ENCODE assay signal across 9 mouse cellular contexts in the genomic region with DNA sequence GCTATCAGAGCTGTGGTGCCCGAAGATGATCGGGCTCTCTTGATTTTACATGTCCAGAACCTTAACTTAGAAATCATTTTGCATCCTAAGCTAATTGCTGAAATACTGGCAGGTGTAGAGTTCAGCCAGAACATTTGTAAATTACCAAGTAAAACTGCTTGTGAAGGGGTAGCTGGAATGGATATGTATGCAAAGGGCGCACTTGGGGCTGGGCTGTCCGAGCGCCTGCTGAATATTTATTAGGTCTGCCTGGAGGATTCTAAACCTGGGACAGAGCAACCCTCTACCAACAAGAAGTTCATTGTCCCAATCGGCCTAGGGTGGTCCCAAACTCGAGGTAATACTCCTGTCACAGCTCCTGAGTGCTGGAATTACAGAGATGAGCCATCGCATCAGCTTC. TPM values are rescaled to one million over a fixed set of nuclear protein-coding genes. Genes with fewer than 3 reads are reported as not detected.
A peak's percentile ranks its signal among the peaks of the same experiment; 100 is the strongest.
DNase-seq lines count a peak whose midpoint lies in the region; ATAC-seq and TF ChIP-seq lines count a peak whose summit lies in the region.
"Had no signal": no experiment of that assay in that cellular context is flagged by ENCODE, and none has a peak within 500 bp of the region (broad histone marks: within the 10 kb centered on the region; RNA-seq: fewer than 3 reads in every experiment).

No protein-coding gene starts in this region.

- intact Hi-C loops in heart, adult 2 months (cut with DNase I) = loop anchor here (5.0 to 10.0 kb wide), 2 partner anchors 87 to 220 kb away; no protein-coding TSS in a partner anchor

- H3K9me3 ChIP-seq in heart, postnatal 0 days (replicated peaks; ENCODE audit: control insufficient read depth, low read length) = no peaks in the 10 kb centered on the region
- no peaks in the 10 kb centered on the region for H3K9me3 ChIP-seq in embryonic facial prominence, embryonic 12.5 days
- H3K9me3 ChIP-seq in hindbrain, embryonic 15.5 days = no peaks in the 10 kb centered on the region
- no peaks in the 10 kb centered on the region for H3K9me3 ChIP-seq in midbrain, embryonic 12.5 days

- H3K4me2 ChIP-seq in heart, postnatal 0 days (ENCODE audit: low read depth, low read length) = peak overlapping the region; percentile 94; the same call in 1 of the 2 replicates
- peak overlapping the region; percentile 100 for H3K4me2 ChIP-seq in embryonic facial prominence, embryonic 12.5 days (replicated peaks)
- peak overlapping the region; percentile 92 for H3K4me2 ChIP-seq in hindbrain, embryonic 15.5 days
- peak overlapping the region; percentile 100 for H3K4me2 ChIP-seq in midbrain, embryonic 12.5 days (replicated peaks)

- H3K4me1 ChIP-seq in heart, postnatal 0 days (ENCODE audit: control insufficient read depth, insufficient read depth) = peaks cover 6% of the 10 kb centered on the region
- peaks cover 2% of the 10 kb centered on the region for H3K4me1 ChIP-seq in heart, adult 2 months (ENCODE audit: control insufficient read depth, insufficient read depth, low read length)
- 0 out of 2 replicates have a peak, but pooled peaks cover 3% of the 10 kb centered on the region for H3K4me1 ChIP-seq in embryonic facial prominence, embryonic 12.5 days
- peaks cover 27% of the 10 kb centered on the region for H3K4me1 ChIP-seq in hindbrain, embryonic 15.5 days (replicated peaks)
- H3K4me1 ChIP-seq in midbrain, embryonic 12.5 days = peaks cover 18% of the 10 kb centered on the region

- H3K27me3 ChIP-seq in heart, postnatal 0 days (ENCODE audit: control insufficient read depth, insufficient read depth, low read length) = no peaks in the 10 kb centered on the region
- H3K27me3 ChIP-seq in heart, adult 2 months (ENCODE audit: control insufficient read depth, insufficient read depth, low read length) = no peaks in the 10 kb centered on the region
- H3K27me3 ChIP-seq in embryonic facial prominence, embryonic 12.5 days = 0 out of 2 replicates have a peak, but pooled peaks cover 6% of the 10 kb centered on the region
- H3K27me3 ChIP-seq in hindbrain, embryonic 15.5 days = no peaks in the 10 kb centered on the region
- peaks cover 26% of the 10 kb centered on the region for H3K27me3 ChIP-seq in midbrain, embryonic 12.5 days

- no peak for ATAC-seq in heart, postnatal 0 days (ENCODE audit: insufficient read depth, low read depth)
- no peak for ATAC-seq in embryonic facial prominence, embryonic 12.5 days (ENCODE audit: insufficient number of reproducible peaks, insufficient read depth, low FRiP score, low TSS enrichment)
- no peak for ATAC-seq in hindbrain, embryonic 15.5 days (ENCODE audit: low FRiP score, low read depth)
- ATAC-seq in midbrain, embryonic 12.5 days (ENCODE audit: low FRiP score, low read depth) = no peak
- ATAC-seq in megakaryocyte, adult 5-6 weeks (ENCODE audit: poor library complexity, severe bottlenecking) = no peak

- H3K36me3 ChIP-seq in heart, postnatal 0 days (replicated peaks; ENCODE audit: control insufficient read depth, insufficient read depth, low read length) = peaks cover 2% of the 10 kb centered on the region; the same call in 1 of the 2 replicates
- no peaks in the 10 kb centered on the region for H3K36me3 ChIP-seq in heart, adult 2 months (ENCODE audit: control insufficient read depth, insufficient read depth, low read length)
- H3K36me3 ChIP-seq in embryonic facial prominence, embryonic 12.5 days = no peaks in the 10 kb centered on the region
- H3K36me3 ChIP-seq in hindbrain, embryonic 15.5 days = no peaks in the 10 kb centered on the region
- no peaks in the 10 kb centered on the region for H3K36me3 ChIP-seq in midbrain, embryonic 12.5 days

- no peak for TF ChIP-seq EP300 in heart, postnatal 0 days (IDR thresholded peaks at IDR 0.05; ENCODE audit: low read depth)
- no peak for TF ChIP-seq EP300 in heart, adult 2 months (IDR thresholded peaks at IDR 0.05; ENCODE audit: insufficient read depth, low read depth, low read length)

- TF ChIP-seq CTCF in heart, postnatal 0 days (IDR thresholded peaks at IDR 0.05; ENCODE audit: low read depth) = no peak
- TF ChIP-seq CTCF in heart, adult 2 months (IDR thresholded peaks at IDR 0.05) = no peak

- no peak overlapping the region for H3K27ac ChIP-seq in heart, postnatal 0 days (ENCODE audit: low read depth)
- no peak overlapping the region for H3K27ac ChIP-seq in heart, adult 2 months
- no peak overlapping the region for H3K27ac ChIP-seq in embryonic facial prominence, embryonic 12.5 days
- H3K27ac ChIP-seq in hindbrain, embryonic 15.5 days (replicated peaks) = 0 out of 2 replicates have a peak overlapping the region, but pooled peaks have one; percentile 91
- no peak overlapping the region for H3K27ac ChIP-seq in midbrain, embryonic 12.5 days (replicated peaks)

- no peak for TF ChIP-seq POLR2A in heart, adult 2 months (IDR thresholded peaks at IDR 0.05; ENCODE audit: insufficient read depth, low read depth, low read length)

- H3K9ac ChIP-seq in heart, postnatal 0 days (replicated peaks; ENCODE audit: low read depth, low read length) = no peak overlapping the region
- H3K9ac ChIP-seq in heart, adult 2 months (ENCODE audit: low read depth, low read length) = no peak overlapping the region
- H3K9ac ChIP-seq in embryonic facial prominence, embryonic 12.5 days = no peak overlapping the region
- H3K9ac ChIP-seq in hindbrain, embryonic 15.5 days = peak overlapping the region; percentile 77
- peak overlapping the region; percentile 78; the same call in 1 of the 2 replicates for H3K9ac ChIP-seq in midbrain, embryonic 12.5 days (replicated peaks)

- no peak for DNase-seq in heart, postnatal 0 days (ENCODE audit: low spot score)
- DNase-seq in heart, adult 2 months = no peak
- no peak for DNase-seq in gastrocnemius, postnatal 25 days
- no peak for DNase-seq in adrenal gland, adult 8-10 months
- DNase-seq: thymus, postnatal 25 days had no signal

- peak overlapping the region; percentile 87; the same call in 1 of the 2 replicates for H3K4me3 ChIP-seq in heart, postnatal 0 days (ENCODE audit: low read depth, low read length)
- H3K4me3 ChIP-seq in heart, adult 2 months = no peak overlapping the region
- H3K4me3 ChIP-seq in embryonic facial prominence, embryonic 12.5 days = peak overlapping the region; percentile 78
- H3K4me3 ChIP-seq in hindbrain, embryonic 15.5 days = peak overlapping the region; percentile 66
- peak overlapping the region; percentile 78 for H3K4me3 ChIP-seq in midbrain, embryonic 12.5 days

- no peaks in the 10 kb centered on the region for H3K79me2 ChIP-seq in heart, adult 2 months (replicated peaks; ENCODE audit: control insufficient read depth, insufficient read depth, low read length)

- WGBS in heart, postnatal 0 days = 70% methylated on average over 8 of the region's 8 CpGs
- WGBS in heart, adult 2 months = 81% methylated on average over 8 of the region's 8 CpGs
- 60% methylated on average over 8 of the region's 8 CpGs for WGBS in embryonic facial prominence, embryonic 12.5 days
- 42% methylated on average over 8 of the region's 8 CpGs for WGBS in hindbrain, embryonic 15.5 days
- 39% methylated on average over 8 of the region's 8 CpGs for whole genome bisulfite sequencing in midbrain, embryonic 12.5 days

RNA-seq across cellular contexts. Expression of gene Prkca, which starts 1.0 kb away (rescaled TPM):
- total RNA-seq in heart, postnatal 0 days (2014; rRNA removed; ENCODE audit: low replicate concordance) = 11.2 and 28.8 TPM in 2 replicates
- polyA plus RNA-seq in heart, postnatal 0 days (2015; fragmentation: Nextera tagmentation; extraction: Ambion mirVana) = 7.0 and 7.9 TPM in 2 replicates
- 10 to 100 TPM; 32.2 to 33.4 TPM for total RNA-seq in heart, adult 2 months (2021)
- polyA plus RNA-seq in heart, adult 2 months (2012; rRNA removed) = 11.6 and 14.3 TPM in 2 replicates
- 8.0 and 8.5 TPM in 2 replicates for polyA plus RNA-seq in embryonic facial prominence, embryonic 12.5 days (2016; fragmentation: Nextera tagmentation; extraction: Ambion mirVana)
- polyA plus RNA-seq in hindbrain, embryonic 15.5 days (2015; fragmentation: Nextera tagmentation; extraction: Ambion mirVana) = 8.2 and 8.6 TPM in 2 replicates
- polyA plus RNA-seq in midbrain, embryonic 12.5 days (2016; fragmentation: Nextera tagmentation; extraction: Ambion mirVana) = 5.1 and 5.4 TPM in 2 replicates
- total RNA-seq in gastrocnemius, postnatal 25 days (2021) = 10 to 100 TPM; 46.3 to 48.9 TPM
- total RNA-seq in adrenal gland, adult 8-10 months (2022) = 10 to 100 TPM in 3 of 4 experiments, 1 to 10 TPM in 1; 9.0 to 12.0 (median 10.6) TPM
- 6.4 and 6.9 TPM in 2 replicates for total RNA-seq in megakaryocyte, adult 5-6 weeks (2015)
- total RNA-seq in megakaryocyte, adult 5-6 weeks (2017) = 1.6 and 4.3 TPM in 2 replicates

RNA-seq across cellular contexts. Expression of gene Apoh, which starts 1.6 kb away (rescaled TPM):
- total RNA-seq in heart, postnatal 0 days (2014; rRNA removed; ENCODE audit: low replicate concordance) = 0.19 TPM in 1 of 2 replicates, not detected in the other
- polyA plus RNA-seq in heart, postnatal 0 days (2015; fragmentation: Nextera tagmentation; extraction: Ambion mirVana) = 0.12 and 0.87 TPM in 2 replicates
- not detected for total RNA-seq in heart, adult 2 months (2021)
- polyA plus RNA-seq in heart, adult 2 months (2012; rRNA removed) = 0.35 and 1.7 TPM in 2 replicates
- 0.46 TPM in 1 of 2 replicates, not detected in the other for polyA plus RNA-seq in embryonic facial prominence, embryonic 12.5 days (2016; fragmentation: Nextera tagmentation; extraction: Ambion mirVana)
- 0.49 and 0.62 TPM in 2 replicates for polyA plus RNA-seq in hindbrain, embryonic 15.5 days (2015; fragmentation: Nextera tagmentation; extraction: Ambion mirVana)
- polyA plus RNA-seq in midbrain, embryonic 12.5 days (2016; fragmentation: Nextera tagmentation; extraction: Ambion mirVana) = not detected in 2 replicates
- total RNA-seq in gastrocnemius, postnatal 25 days (2021) = under 1 TPM; 0.84 to 0.96 TPM
- 1 to 10 TPM in 2 of 4 experiments, under 1 TPM in 1, not detected in 1; 0.31 to 1.5 (median 1.5) TPM for total RNA-seq in adrenal gland, adult 8-10 months (2022)
- total RNA-seq in megakaryocyte, adult 5-6 weeks (2015) = not detected in 2 replicates
- not detected in 2 replicates for total RNA-seq in megakaryocyte, adult 5-6 weeks (2017)

Comparison
In these comparisons a context has a peak if more than half of its experiments do, and no peak if none do; other contexts are left out.
1. H3K9ac ChIP-seq: peak in hindbrain, embryonic 15.5 days (single experiment) and midbrain, embryonic 12.5 days (single experiment); none in heart, postnatal 0 days (single experiment), heart, adult 2 months (single experiment) and embryonic facial prominence, embryonic 12.5 days (single experiment).
2. Peak in every context shown above with its lines, with median percentiles within 50 percentile points of each other: H3K4me2 ChIP-seq.